Mouse (Mus musculus) E14TG2a.4 (cell line): Measurements from ENCODE around the gene Nxpe4.

Experiments
- H3K27me3 ChIP-seq: 2 replicates; pipeline ENCODE4 v1.6.1; 2014; ENCODE audit warnings: low read length, control low read depth; ENCODE audit not compliant: insufficient read depth
- H3K36me3 ChIP-seq: 2 replicates; pipeline ENCODE4 v1.6.1; 2014; ENCODE audit warnings: low read length, control low read depth; ENCODE audit not compliant: insufficient read depth
- H3K4me1 ChIP-seq: replicated peaks from 2 replicates; pipeline ENCODE4 v1.6.1; 2014; ENCODE audit warnings: low read depth, low read length, control low read depth
- H3K4me3 ChIP-seq: replicated peaks from 2 replicates; pipeline ENCODE4 v1.5.1; 2014; ENCODE audit warnings: mild to moderate bottlenecking, low read length
- H3K9me3 ChIP-seq: 2 replicates; pipeline ENCODE4 v1.6.1; 2014; ENCODE audit warnings: low read length, control low read depth
- CTCF ChIP-seq: conservative IDR thresholded peaks from 2 replicates; pipeline ENCODE4 v1.5.1; 2014; ENCODE audit warnings: low read length
- NANOG ChIP-seq: IDR thresholded peaks from 2 replicates; pipeline ENCODE4 v1.6.1; 2014; ENCODE audit warnings: borderline replicate concordance, low read length, mixed read lengths
- POU5F1 ChIP-seq: IDR thresholded peaks from 2 replicates; pipeline ENCODE4 v1.6.1; 2014; ENCODE audit warnings: low read length, borderline replicate concordance

The Nxpe4 gene

GRCm38 (mm10) chr9:48182718-48183414, 21.0 kb downstream of the Nxpe4 start:
- H3K4me1 ChIP-seq = no peaks in the 10 kb centered on the region
- H3K9me3 ChIP-seq = no peaks in the 10 kb centered on the region
- H3K36me3 ChIP-seq = no peaks in the 10 kb centered on the region
- no peak overlapping the region for H3K4me3 ChIP-seq
- no peak for TF ChIP-seq NANOG
- TF ChIP-seq CTCF = no peak
- no peak for TF ChIP-seq POU5F1
- H3K27me3 ChIP-seq = no peaks in the 10 kb centered on the region

- Histone ChIP-seq H3K4me1 (no peaks in the 10 kb centered on the region), H3K36me3 (no peaks in the 10 kb centered on the region), H3K4me3 (no peak overlapping the region), H3K9me3 (no peaks in the 10 kb centered on the region), H3K27me3 (no peaks in the 10 kb centered on the region)
- no peak for TF ChIP-seq NANOG
- TF ChIP-seq CTCF = no peak
- TF ChIP-seq POU5F1 = no peak
Measured at GRCm38 (mm10) chr9:48184319-48184718, 22.5 kb downstream of the Nxpe4 start.

- H3K4me3 ChIP-seq = no peak overlapping the region
- no peaks in the 10 kb centered on the region for H3K27me3 ChIP-seq
- no peaks in the 10 kb centered on the region for H3K4me1 ChIP-seq
- H3K9me3 ChIP-seq = no peaks in the 10 kb centered on the region
- TF ChIP-seq CTCF = no peak
- TF ChIP-seq NANOG = no peak
- no peak for TF ChIP-seq POU5F1
- H3K36me3 ChIP-seq = no peaks in the 10 kb centered on the region
Measured at GRCm38 (mm10) chr9:48188854-48189253, 27.0 kb downstream of the Nxpe4 start.

- TF ChIP-seq POU5F1 = no peak
- TF ChIP-seq NANOG = peak; percentile 97
- H3K4me3 ChIP-seq = no peak overlapping the region
- peaks cover 31% of the 10 kb centered on the region for H3K27me3 ChIP-seq
- no peaks in the 10 kb centered on the region for H3K36me3 ChIP-seq
- H3K4me1 ChIP-seq = peaks cover 26% of the 10 kb centered on the region
- H3K9me3 ChIP-seq = no peaks in the 10 kb centered on the region
Measured at GRCm38 (mm10) chr9:48197458-48197884, 35.6 kb downstream of the Nxpe4 start.

GRCm38 (mm10) chr9:48210970-48211369, 49.1 kb downstream of the Nxpe4 start:
- H3K4me3 ChIP-seq = no peak overlapping the region
- H3K27me3 ChIP-seq = 0 out of 2 replicates have a peak, but pooled peaks cover 3% of the 10 kb centered on the region
- no peaks in the 10 kb centered on the region for H3K4me1 ChIP-seq
- no peaks in the 10 kb centered on the region for H3K36me3 ChIP-seq
- TF ChIP-seq CTCF (no peak), POU5F1 (no peak), NANOG (no peak)
- no peaks in the 10 kb centered on the region for H3K9me3 ChIP-seq

GRCm38 (mm10) chr9:48211912-48212311, 50.1 kb downstream of the Nxpe4 start:
- TF ChIP-seq CTCF (no peak), POU5F1 (no peak)
- Histone ChIP-seq H3K9me3 (no peaks in the 10 kb centered on the region), H3K4me3 (no peak overlapping the region), H3K27me3 (0 out of 2 replicates have a peak, but pooled peaks cover 3% of the 10 kb centered on the region), H3K36me3 (no peaks in the 10 kb centered on the region), H3K4me1 (no peaks in the 10 kb centered on the region)

- 0 out of 2 replicates have a peak, but pooled peaks cover 3% of the 10 kb centered on the region for H3K27me3 ChIP-seq
- no peaks in the 10 kb centered on the region for H3K4me1 ChIP-seq
- no peak overlapping the region for H3K4me3 ChIP-seq
- no peaks in the 10 kb centered on the region for H3K9me3 ChIP-seq
- TF ChIP-seq CTCF (no peak), POU5F1 (no peak), NANOG (no peak)
- H3K36me3 ChIP-seq = no peaks in the 10 kb centered on the region
Measured at GRCm38 (mm10) chr9:48214751-48215150, 52.9 kb downstream of the Nxpe4 start.

- TF ChIP-seq NANOG (no peak), CTCF (no peak), POU5F1 (no peak)
- Histone ChIP-seq H3K4me3 (no peak overlapping the region), H3K4me1 (no peaks in the 10 kb centered on the region), H3K27me3 (0 out of 2 replicates have a peak, but pooled peaks cover 3% of the 10 kb centered on the region), H3K9me3 (no peaks in the 10 kb centered on the region), H3K36me3 (no peaks in the 10 kb centered on the region)
Measured at GRCm38 (mm10) chr9:48216091-48217001, 54.5 kb downstream of the Nxpe4 start.
